Mouse (Mus musculus) lung, adult 2 months (tissue): Measurements from ENCODE around the gene Btaf1.

Experiments used
- CTCF ChIP-seq: fragments of 200-500 bp; IDR thresholded peaks from 2 replicates; pipeline ENCODE4 v1.5.1; 2011; ENCODE audit warnings: mild to moderate bottlenecking, low read length, control low read depth; ENCODE audit not compliant: insufficient read depth
- POLR2A ChIP-seq: fragments of 200-500 bp; IDR thresholded peaks from 2 replicates; pipeline ENCODE4 v1.6.1; 2011; ENCODE audit warnings: low read depth, mild to moderate bottlenecking, control low read depth, low read length, borderline replicate concordance; ENCODE audit errors: extremely low read depth

DNA sequence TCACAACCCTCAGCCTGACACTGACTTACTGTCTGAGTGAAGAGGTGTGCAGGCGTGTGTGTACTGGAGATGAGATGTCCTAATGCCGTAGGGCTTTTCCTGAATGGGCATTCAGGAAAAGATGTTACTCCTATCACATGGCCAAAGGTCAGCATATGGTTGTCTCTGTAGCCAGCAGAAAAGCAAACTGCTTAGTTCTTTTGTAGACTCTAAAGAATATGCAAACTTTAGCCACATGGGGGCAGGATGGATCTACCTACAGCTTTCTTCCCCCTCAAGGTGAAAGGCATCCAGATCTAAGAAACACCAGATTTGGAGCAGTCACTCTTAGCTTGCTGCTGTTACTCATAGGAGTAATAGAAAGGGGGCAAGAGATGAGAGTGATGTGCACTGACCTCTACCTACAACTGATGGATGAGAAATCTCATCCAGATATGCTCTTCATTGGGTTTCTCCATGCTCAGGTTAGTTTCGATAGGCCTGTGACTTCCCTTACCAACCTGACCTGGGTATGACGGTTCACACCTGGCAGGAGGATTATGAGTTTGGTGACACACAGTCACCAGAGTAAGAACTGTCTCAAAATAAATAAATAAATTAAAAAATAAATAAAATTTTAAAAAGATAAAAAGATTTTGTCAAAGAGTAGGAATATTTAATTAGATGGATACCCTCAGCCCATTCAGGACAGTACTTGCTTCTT lies 124.9 kb downstream of the Btaf1 start:
- peak; percentile 10; the same call in 1 of the 2 replicates for TF ChIP-seq CTCF
- no peak for TF ChIP-seq POLR2A
